Comparison of ENCODE assay signal across 8 mouse cellular contexts in the genomic region with DNA sequence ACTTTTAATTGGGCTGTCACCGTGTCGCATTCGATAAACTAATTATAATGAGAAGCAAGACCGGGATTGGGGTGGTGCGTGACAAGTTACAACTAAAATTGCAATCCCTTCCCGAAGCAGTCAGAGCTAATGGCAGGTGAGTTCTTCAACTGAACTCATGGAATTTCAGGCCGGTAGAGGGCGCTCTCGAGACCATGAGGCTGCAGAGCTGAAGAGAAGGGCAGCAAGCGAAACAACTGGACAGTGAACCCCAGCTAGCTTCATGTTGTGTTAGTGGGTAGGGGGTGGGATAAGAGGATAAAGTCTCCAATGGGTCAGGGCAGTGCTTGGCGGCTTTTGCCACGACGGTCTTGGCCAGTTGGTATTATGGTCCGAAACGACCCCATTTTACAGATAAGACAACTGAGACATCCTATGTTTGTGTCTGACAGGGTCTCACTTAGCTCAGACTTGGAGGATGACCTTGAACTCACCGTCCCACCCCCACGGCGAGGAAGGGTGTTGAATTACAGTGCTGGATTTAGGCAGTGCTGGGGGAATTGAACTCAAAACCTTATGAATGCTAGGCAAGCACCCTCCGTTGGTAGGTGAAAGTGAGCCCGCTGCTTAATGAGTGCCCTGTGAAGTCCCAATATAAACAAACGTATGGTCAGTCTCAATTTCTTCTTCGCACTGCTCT. TPM values are rescaled to one million over a fixed set of nuclear protein-coding genes. Genes with fewer than 3 reads are reported as not detected.
A peak's percentile ranks its signal among the peaks of the same experiment; 100 is the strongest.
DNase-seq lines count a peak whose midpoint lies in the region; ATAC-seq and TF ChIP-seq lines count a peak whose summit lies in the region.

No protein-coding gene starts in this region.

- H3K4me3 ChIP-seq in lung, embryonic 14.5 days (ENCODE audit: low read depth, low read length), result peak overlapping the region; percentile 50; the same call in 1 of the 2 replicates
- H3K4me3 ChIP-seq in olfactory bulb, adult 2 months (ENCODE audit: insufficient read depth, low read depth, low read length), result peak overlapping the region; percentile 65

- WGBS in lung, embryonic 14.5 days, result 11% methylated on average over 22 of the region's 22 CpGs
- 7% methylated on average over 22 of the region's 22 CpGs for WGBS in olfactory bulb, adult 2 months

- peak overlapping the region; percentile 90 for H3K4me2 ChIP-seq in lung, embryonic 14.5 days

- ATAC-seq in hematopoietic stem cell, adult 5-6 weeks (replicated peaks in 1 of 2; ENCODE audit: insufficient read depth in 1 of 2, low FRiP score in 2 of 2, low TSS enrichment in 1 of 2, low read depth in 1 of 2, poor library complexity in 2 of 2, severe bottlenecking in 2 of 2), result peak; percentile 39 to 47; a peak in 2 of 4 replicates
- no peak; the same call in 1 of the 2 replicates for ATAC-seq in lung, embryonic 14.5 days (ENCODE audit: insufficient read depth)

- no peaks in the 10 kb centered on the region for H3K4me1 ChIP-seq in lung, embryonic 14.5 days (ENCODE audit: insufficient read depth)
- peaks cover 7% of the 10 kb centered on the region for H3K4me1 ChIP-seq in olfactory bulb, adult 2 months (ENCODE audit: control insufficient read depth, insufficient read depth, low read length)

- no peaks in the 10 kb centered on the region for H3K9me3 ChIP-seq in lung, embryonic 14.5 days (ENCODE audit: low read depth, low read length)

- TF ChIP-seq POLR2A in olfactory bulb, adult 2 months (IDR thresholded peaks at IDR 0.05; ENCODE audit: insufficient read depth, low read depth, low read length), result no peak

- peak; percentile 40 for DNase-seq in Muller cell, postnatal 12 days (ENCODE audit: inconsistent ontology term)
- DNase-seq in cerebellum, adult 11-12 months, result peak; percentile 74
- DNase-seq in forelimb bud, embryonic 11.5 days (ENCODE audit: low read depth, low spot score), result peak; percentile 74
- peak; percentile 61 for DNase-seq in layer of hippocampus, adult 9-10 months (ENCODE audit: low spot score)
- peak; percentile 82 for DNase-seq in lung, embryonic 14.5 days
- peak; percentile 80 for DNase-seq in urinary bladder, postnatal 25 days (ENCODE audit: low spot score)

- H3K27me3 ChIP-seq in lung, embryonic 14.5 days (ENCODE audit: insufficient read depth, low read length), result peaks cover 19% of the 10 kb centered on the region

- H3K27ac ChIP-seq in lung, embryonic 14.5 days (ENCODE audit: low read depth), result no peak overlapping the region
- H3K27ac ChIP-seq in olfactory bulb, adult 2 months (ENCODE audit: insufficient read depth, low read depth, low read length), result peak overlapping the region; percentile 72

- TF ChIP-seq CTCF in lung, embryonic 14.5 days (IDR thresholded peaks at IDR 0.05; ENCODE audit: low read depth), result peak; percentile 64
- TF ChIP-seq CTCF in olfactory bulb, adult 2 months (IDR thresholded peaks at IDR 0.05; ENCODE audit: insufficient read depth, low read depth, low read length), result peak; percentile 65

- H3K9ac ChIP-seq in lung, embryonic 14.5 days, result no peak overlapping the region

- no peaks in the 10 kb centered on the region for H3K36me3 ChIP-seq in lung, embryonic 14.5 days (ENCODE audit: insufficient read depth)

RNA-seq across cellular contexts. Expression of a gene that starts 1.3 kb away (rescaled TPM):
- total RNA-seq in hematopoietic stem cell, adult 5-6 weeks (2017), result not detected in 2 replicates
- polyA plus RNA-seq in lung, embryonic 14.5 days (2014; fragmentation: Nextera tagmentation; extraction: Ambion mirVana), result not detected in 2 replicates
- polyA plus RNA-seq in olfactory bulb, adult 2 months (2012; ENCODE audit: insufficient read depth, insufficient read length, low replicate concordance, missing spikeins), result not detected in 2 replicates
